Mouse (Mus musculus) lung, adult 2 months (tissue): ENCODE results near the gene Drd2. TPM values are rescaled to one million over a fixed set of nuclear protein-coding genes. Genes with fewer than 3 reads are reported as not detected.

ENCODE experiments used
- DNase-seq: peaks from one replicate; pipeline ENCODE4 v3.0.0; 2022
- H3K4me1 ChIP-seq: fragments of 200-500 bp; 2 replicates; pipeline ENCODE4 v1.6.1; 2011; ENCODE audit warnings: low read length; ENCODE audit not compliant: control insufficient read depth, insufficient read depth
- H3K4me3 ChIP-seq: fragments of 200-500 bp; replicated peaks from 2 replicates; pipeline ENCODE3; 2011; ENCODE audit warnings: low read depth, mild to moderate bottlenecking, control low read depth, low read length; ENCODE audit errors: extremely low read depth
- CTCF ChIP-seq: fragments of 200-500 bp; IDR thresholded peaks from 2 replicates; pipeline ENCODE4 v1.5.1; 2011; ENCODE audit warnings: mild to moderate bottlenecking, low read length, control low read depth; ENCODE audit not compliant: insufficient read depth
- POLR2A ChIP-seq: fragments of 200-500 bp; IDR thresholded peaks from 2 replicates; pipeline ENCODE4 v1.6.1; 2011; ENCODE audit warnings: low read depth, mild to moderate bottlenecking, control low read depth, low read length, borderline replicate concordance; ENCODE audit errors: extremely low read depth
- WGBS: fragments of 180-500 bp; shearing (Covaris S2); methylation state at CpG from one replicate; pipeline ENCODE4 v1.1.7; 2018; 5-methylcytosine and 5-hydroxymethylcytosine counted together
- polyA plus RNA-seq: library from polyadenylated mRNA; depleted of rRNA; stranded (reverse); fragments of >200 nt; gene quantifications from 2 replicates; pipeline ENCODE4 v1.2.3, GENCODE M21; 2012; rRNA removed

Gene Drd2
- polyA plus RNA-seq, 1 experiment: 0.12 TPM

GRCm38 (mm10) chr9:49442621-49443020 lies 102.2 kb downstream of the Drd2 start:
- WGBS: 79% methylated on average over 3 of the region's 3 CpGs

GRCm38 (mm10) chr9:49450491-49450890 lies 110.1 kb downstream of the Drd2 start:
- WGBS: 77% methylated on average over 3 of the region's 3 CpGs
- TF ChIP-seq POLR2A (no peak), CTCF (no peak)

More at GRCm38 (mm10) chr9:49442621-49443020, 102.2 kb downstream of the Drd2 start:
- Histone ChIP-seq H3K4me1 (no peaks in the 10 kb centered on the region), H3K4me3 (no peak overlapping the region)
- DNase-seq: no peak
- TF ChIP-seq CTCF: no peak
- TF ChIP-seq POLR2A: no peak

GRCm38 (mm10) chr9:49452396-49452795 lies 112.0 kb downstream of the Drd2 start:
- no peaks in the 10 kb centered on the region for H3K4me1 ChIP-seq
- no peak for TF ChIP-seq POLR2A
- no peak for TF ChIP-seq CTCF
- 85% methylated on average over 1 of the region's 1 CpGs for WGBS
- H3K4me3 ChIP-seq: no peak overlapping the region
- no peak for DNase-seq

More at GRCm38 (mm10) chr9:49450491-49450890, 110.1 kb downstream of the Drd2 start:
- Histone ChIP-seq H3K4me1 (no peaks in the 10 kb centered on the region), H3K4me3 (no peak overlapping the region)
- no peak for DNase-seq

GRCm38 (mm10) chr9:49456136-49456535 lies 115.7 kb downstream of the Drd2 start:
- WGBS: 80% methylated on average over 3 of the region's 3 CpGs
- no peak overlapping the region for H3K4me3 ChIP-seq
- H3K4me1 ChIP-seq: no peaks in the 10 kb centered on the region
- no peak for DNase-seq
- no peak for TF ChIP-seq POLR2A
- TF ChIP-seq CTCF: no peak

Other genes with a start within 250 kb of the Drd2 start
- not detected in 2 replicates for gene Gm4894, start 90.1 kb upstream of the Drd2 start, polyA plus RNA-seq
- gene Ankk1, start 86.4 kb downstream of the Drd2 start, polyA plus RNA-seq: 0.15 and 0.23 TPM in 2 replicates
- 3.6 and 6.0 TPM in 2 replicates for gene Ttc12, start 145.6 kb downstream of the Drd2 start, polyA plus RNA-seq